Mouse (Mus musculus) frontal cortex, postnatal 10 days (tissue): Measurements from ENCODE around the gene Srgap1.
"Not testable (repeated sequence)": the region's sequence is repeated elsewhere in the genome, so short reads cannot be mapped to it uniquely, and the experiment has no call there.

Experiments used
- DNase-seq, 2 experiments: peaks; one replicate each; pipeline ENCODE4 v3.0.0; 2022; ENCODE audit warnings: low spot score in 2 of 2, mixed read lengths in 1 of 2

Gene Srgap1

DNA sequence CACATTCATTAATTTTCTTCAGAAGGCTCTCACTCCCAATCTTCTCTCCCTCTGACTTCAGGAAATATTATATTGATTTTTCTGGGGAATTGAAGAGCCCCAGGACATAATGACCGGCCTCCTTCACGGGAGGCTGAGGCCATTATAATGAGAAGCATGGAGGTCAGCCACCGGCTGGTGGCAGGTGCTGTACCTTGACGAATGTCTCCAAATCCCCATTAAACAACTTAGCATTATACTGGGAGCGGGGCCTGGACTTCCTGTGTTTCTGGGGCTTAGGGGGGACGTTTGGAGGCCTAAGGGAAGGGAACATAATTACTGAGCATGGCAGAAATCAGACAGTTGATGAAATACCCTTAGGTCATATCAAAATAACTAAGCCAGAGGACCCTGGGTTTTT, 218.1 kb downstream of the Srgap1 start:
- no peak for DNase-seq

DNA sequence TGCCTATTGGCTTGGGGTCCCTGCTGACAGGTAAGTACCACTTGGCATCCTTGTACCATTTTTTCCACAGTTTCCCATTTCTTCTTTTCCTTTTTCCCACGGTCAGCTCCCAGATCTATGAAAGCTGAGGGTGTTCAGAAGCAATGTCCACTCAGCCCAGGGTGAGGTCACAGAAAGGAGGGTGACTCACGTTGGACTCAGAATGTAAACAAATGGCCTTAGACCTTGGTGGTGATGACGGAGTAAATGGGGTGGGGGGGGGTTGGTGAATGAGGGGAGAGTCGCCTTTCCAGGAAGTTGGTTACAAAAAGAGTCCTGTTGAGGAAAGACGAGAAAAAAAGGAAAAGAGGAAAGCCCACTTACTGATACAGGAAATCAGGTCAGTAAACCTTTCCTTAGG, 224.4 kb downstream of the Srgap1 start:
- no peak for DNase-seq

DNA sequence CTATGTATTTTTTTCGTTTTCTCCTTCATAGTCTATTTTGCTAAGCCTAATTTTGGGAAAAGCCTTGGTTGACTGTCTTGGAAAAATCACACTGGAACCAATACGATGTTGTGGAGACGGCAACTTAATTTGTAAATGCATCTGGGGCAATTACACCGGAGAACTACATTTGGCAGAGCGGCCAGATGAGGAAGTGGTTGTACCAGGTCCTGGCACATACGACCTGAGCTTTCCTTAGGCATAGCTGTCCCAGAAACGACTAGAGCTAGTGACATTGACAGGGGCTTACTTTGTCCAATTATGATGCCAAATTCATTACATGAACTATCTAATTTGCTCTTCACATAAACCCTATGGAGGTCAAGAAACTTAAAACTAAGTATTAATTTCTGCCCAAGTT, 226.3 kb downstream of the Srgap1 start:
- no peak for DNase-seq

DNA sequence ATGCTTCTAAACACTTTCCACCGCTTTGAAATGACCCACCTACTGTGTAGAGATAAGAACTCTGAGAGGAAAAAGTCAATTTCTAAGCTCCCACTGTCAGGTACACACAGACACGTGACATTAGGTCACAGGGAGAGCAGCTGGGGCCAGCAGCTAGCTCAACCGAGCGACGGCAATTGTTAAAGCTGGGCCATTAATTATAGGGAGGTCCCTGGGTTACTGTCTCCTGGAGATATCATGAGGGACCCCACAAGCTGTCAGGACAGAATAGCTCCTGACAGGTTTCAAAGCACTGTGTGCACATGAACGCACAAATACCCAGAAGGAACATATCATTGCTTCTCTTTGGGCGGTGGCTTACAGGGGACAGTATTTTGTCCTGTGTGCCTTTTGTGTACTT, 229.1 kb downstream of the Srgap1 start:
- no peak for DNase-seq

- DNase-seq, result no peak
Observed at GRCm38 (mm10) chr10:121807771-121808170, 239.3 kb downstream of the Srgap1 start.

DNA sequence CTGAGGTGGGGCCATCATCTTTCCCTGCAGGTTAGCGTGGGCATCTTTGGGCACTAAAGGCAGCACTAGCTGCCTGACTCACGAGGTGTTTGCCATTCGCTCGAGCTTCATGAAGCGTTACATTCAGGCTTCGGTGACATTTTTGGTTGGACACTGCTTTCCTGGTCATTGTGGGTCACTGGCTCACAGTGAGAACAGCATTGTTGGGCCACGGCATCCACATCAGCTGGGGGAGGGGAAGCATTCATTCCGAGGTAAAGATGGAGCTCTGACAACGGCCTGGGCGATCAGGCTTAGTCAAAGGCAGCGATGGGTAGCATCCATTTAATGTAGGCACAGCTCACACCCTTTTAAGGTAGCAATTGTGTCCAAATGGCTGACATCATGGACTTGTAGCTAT, 240.3 kb downstream of the Srgap1 start:
- no peak for DNase-seq

GRCm38 (mm10) chr10:121805933-121806341, 241.2 kb downstream of the Srgap1 start:
- no peak for DNase-seq

- DNase-seq, result no peak
Observed at GRCm38 (mm10) chr10:121804551-121804950, 242.6 kb downstream of the Srgap1 start.

- no peak for DNase-seq
Observed at GRCm38 (mm10) chr10:121800041-121800440, 247.1 kb downstream of the Srgap1 start.

DNA sequence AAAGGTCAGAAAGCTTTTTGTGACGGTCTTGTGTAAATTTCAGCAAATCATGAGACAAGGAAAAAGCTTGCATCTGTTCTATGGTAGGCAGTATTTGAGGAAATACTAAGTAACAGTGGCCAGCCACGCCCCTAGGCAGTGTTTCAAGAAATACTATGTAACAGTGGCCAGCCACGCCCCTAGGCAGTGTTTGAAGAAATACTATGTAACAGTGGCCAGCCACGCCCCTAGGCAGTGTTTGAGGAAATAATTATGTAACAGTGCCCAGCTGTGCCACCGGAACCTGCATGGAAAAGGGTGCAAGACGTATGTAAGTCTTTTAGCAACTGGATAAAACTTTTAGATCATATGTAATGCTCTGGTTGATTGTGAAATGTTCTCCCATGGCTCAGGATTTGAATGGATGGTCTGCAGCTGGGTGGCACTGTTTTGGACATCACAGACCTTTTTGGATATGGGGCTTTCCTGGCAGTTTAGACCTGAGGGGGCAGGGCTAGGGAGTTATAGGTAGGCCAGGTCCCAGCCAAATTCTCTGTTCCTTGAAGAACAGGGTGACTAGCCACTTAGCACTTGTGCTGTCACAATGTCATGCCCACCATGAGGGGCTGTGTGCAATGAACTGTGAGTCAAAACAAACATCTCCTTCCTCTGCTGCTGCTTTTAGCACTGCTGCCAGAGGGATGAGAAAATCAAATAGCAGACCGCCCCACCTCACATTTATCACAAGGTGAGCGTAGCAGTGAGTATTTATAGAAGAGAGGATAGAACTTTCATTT, 250.9 kb downstream of the Srgap1 start:
- DNase-seq, result no peak

DNA sequence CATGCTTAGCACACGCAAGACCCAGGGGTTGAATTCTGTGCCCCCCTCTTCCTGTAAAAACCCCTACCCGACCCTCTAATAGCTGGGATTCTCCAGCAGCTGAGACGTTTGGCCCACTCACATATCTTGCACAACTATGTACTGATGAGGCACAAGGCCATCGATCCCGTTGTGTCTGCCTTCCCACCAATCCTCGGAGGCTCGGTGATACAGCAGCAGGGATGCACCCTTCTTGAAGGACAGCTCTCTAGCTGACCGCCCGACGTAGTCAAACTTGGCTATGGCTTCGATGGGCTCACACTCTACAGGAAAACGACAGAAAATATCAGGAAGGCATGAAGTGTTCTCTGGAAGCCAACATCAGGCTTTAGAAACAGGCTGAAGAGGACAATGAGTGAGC, 252.6 kb downstream of the Srgap1 start:
- no peak for DNase-seq

DNA sequence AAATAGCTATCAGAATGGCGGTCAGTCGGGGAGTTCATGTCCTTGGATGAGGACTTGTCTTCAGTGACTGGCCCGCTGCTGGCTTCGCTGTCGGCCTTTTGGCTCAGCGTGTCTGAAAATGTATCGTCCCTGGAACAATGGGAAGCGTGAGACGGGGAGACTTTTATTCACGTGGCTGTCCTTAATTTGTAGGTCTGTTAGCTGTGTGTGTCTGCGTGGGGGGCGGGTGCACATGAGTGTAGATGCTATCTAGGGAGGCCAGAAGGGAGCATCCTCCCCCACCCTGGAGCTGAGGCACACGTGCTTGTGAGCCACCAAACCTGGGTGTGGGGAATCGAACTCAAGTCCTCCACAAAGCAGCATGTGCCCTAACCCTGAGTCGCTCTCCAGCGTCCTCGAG, 254.5 kb downstream of the Srgap1 start:
- no peak for DNase-seq

GRCm38 (mm10) chr10:121790078-121790477, 257.0 kb downstream of the Srgap1 start:
- DNase-seq, result no peak

GRCm38 (mm10) chr10:121788536-121788935, 258.6 kb downstream of the Srgap1 start:
- no peak for DNase-seq

DNA sequence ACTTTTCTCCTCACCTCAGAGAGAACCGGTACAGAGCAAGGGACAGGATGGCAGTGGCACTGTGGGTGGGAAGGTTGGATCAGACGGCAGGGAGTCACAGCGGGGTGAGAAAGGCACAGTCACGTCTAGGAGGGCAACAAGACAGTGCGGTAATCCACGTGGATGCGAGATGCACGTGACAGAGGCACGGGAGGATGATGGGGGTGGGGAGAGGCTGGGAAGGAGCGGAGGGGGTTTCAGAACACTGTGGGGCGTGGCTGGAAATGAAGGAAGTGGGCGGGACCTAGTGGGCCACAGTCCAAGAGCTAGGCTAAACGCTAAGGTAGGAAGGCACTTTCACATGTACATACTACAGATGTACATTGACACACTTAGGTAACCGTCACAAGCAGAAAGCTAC, 266.0 kb downstream of the Srgap1 start:
- no peak for DNase-seq

GRCm38 (mm10) chr10:121775990-121776389, 271.1 kb downstream of the Srgap1 start:
- DNase-seq, result no peak

DNA sequence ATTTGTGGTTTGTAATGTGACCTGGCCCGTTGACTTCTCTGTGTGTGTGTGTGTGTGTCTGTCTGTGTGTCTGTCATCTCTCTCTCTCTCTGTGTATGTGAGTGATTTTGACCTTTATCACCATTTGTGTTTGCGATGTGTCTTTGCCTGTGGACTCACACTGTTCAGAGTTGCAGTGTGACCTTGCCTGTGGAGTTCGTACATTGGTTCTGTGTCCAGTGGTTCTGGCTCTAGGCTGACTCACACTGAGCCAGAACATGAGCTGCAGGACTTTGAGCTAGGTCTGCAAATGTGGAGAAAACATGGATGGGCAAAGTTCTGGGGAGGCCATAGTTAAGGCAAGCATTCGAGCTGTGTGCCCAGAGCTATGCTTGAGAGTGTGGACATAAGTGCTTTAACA, 273.3 kb downstream of the Srgap1 start:
- DNase-seq, result no peak

DNA sequence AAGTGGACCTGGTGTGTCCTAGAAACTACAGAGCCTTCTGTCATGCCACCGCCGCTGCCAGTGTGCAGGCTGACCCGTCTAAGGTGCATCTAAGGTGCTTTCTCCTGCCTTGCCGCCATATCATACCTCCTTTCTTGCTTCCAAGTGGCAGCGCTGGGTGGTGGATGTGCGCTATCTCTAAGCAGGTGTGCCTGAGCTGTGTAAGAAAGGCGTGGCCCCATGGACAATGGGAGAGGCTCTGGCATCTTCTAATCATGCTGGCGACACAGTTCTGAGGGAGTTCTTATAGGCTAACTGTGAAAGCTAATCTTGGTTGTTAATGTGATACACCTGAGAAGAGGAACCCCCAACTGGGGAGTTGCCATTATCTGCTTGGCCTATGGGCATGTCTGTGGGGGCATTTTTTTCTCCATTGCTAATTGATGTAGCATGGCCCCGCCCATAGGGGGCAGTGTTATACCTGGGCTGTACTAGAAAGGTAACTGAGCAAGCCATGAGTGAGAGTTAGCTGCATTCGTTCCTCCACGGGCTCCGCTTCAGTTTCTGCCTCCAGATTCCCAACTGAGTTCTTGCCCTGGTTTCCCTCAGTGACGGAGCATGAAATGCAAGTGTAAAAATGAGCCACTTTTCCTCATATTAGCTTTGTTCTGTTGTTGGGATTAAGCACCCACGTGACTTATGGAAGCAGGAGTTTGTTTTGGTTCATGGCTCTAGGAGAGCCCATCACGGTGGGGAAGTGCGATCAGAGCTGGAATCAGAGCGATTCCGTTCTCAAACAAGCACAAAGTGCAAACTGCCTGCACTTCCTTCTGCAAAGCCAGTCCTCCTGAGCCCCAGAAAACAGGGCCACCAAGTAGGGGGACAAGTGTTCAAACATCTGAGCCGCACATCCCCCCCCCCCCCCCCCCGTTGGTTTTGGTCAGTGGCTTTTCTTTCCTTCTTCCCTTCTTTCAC, 276.2 kb downstream of the Srgap1 start:
- no peak for DNase-seq

DNA sequence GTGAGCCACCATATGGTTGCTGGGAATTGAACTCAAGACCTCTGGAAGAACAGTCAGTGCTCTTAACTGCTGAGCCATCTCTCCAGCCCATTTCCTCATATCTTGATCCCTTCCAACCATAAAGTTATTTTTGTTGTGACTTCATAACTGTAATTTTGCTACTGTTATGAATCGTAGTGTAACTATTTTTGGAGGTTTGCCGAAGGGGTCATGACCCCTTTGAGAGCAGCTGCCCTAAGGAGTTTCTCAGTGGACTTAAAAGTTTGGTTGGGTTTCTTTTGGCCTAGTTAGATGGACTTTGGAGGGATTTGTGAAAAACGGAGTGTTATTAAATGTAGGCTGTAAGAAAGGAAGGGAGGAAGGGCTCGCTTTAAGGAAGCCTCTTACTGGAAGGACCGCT, 277.4 kb downstream of the Srgap1 start:
- DNase-seq, result no peak

DNA sequence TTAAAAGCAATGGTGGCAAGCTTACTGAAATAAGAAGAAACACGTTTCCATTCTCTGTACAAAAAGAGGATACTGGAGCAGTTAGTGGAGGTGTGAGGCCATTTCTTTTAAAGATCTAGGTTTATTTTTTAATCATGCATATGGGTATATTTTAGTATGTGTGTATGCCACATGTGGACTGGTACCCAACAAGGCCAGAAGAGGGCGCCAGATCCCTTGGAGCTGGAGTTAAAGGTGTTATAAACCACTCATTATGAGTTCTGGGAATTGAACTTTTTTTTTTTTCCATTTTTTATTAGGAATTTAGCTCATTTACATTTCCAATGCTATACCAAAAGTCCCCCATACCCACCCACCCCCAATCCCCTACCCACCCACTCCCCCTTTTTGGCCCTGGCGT, 279.8 kb downstream of the Srgap1 start:
- not testable (repeated sequence) for DNase-seq

DNA sequence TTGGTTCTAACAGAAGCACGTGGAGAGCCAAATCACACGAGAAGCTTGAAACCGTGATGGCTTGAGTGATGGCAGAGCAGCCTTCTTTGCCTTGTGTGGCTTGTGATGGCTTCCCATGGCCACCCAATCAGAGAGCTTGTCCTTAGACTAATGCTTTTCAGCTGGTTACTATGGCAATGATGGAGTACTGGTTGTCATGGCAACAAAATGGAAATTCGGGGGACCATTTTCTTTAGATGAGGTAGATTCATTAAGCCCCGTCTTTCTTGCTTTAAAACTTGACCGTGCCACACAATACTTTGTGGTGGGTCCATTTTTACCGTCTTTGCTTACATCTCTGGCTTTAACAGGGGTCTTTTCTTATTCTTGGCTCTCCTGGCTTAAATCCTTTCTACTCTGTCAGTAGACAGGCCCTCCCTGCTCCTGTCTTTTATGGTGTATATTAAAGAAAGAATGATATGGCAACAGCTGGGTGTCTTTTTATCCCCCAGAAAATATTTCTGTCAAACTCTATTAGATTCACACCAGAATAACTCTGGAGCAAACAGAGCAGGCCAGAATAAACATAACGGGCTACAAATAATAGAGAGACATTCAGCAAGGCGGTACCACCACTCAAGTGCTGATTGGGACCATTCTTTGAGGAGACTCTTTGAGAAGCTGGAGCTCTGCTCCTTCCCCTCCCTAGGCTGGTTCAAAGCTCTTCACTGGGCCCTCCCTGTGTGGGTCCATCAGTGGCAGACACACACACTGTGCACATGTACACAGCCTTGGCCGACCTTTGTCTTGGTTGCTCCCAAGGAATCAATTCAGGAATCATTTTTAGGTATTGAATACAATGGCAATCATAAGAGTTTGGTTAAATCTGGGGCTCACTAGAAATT, 281.7 kb downstream of the Srgap1 start:
- DNase-seq, result peak; percentile 37 to 74
